Mouse (Mus musculus) hindbrain, postnatal 0 days (tissue): ENCODE measurements around the gene Nav3. TPM values are rescaled to one million over a fixed set of nuclear protein-coding genes. Genes with fewer than 3 reads are reported as not detected.

Experiments used
- ATAC-seq: fragments of 200-750 bp; cut with Nextera tagmentation; 2 replicates; pipeline ENCODE4 v1.8.0; 2017; ENCODE audit warnings: mild to moderate bottlenecking, moderate TSS enrichment, moderate library complexity
- DNase-seq: peaks from one replicate; pipeline ENCODE4 v3.0.0-alpha.2; 2015; ENCODE audit warnings: low spot score
- H3K27ac ChIP-seq: fragments of 300-500 bp; sonication (generic); 2 replicates; pipeline ENCODE4 v1.5.1; 2014; ENCODE audit warnings: mild to moderate bottlenecking
- H3K27me3 ChIP-seq: fragments of 300-500 bp; sonication (generic); 2 replicates; pipeline ENCODE4 v1.6.1; 2014; ENCODE audit warnings: low read length, mixed read lengths; ENCODE audit not compliant: insufficient read depth
- H3K36me3 ChIP-seq: fragments of 300-500 bp; sonication (generic); 2 replicates; pipeline ENCODE4 v1.6.1; 2014; ENCODE audit warnings: low read length, mixed read lengths; ENCODE audit not compliant: insufficient read depth
- H3K4me1 ChIP-seq: fragments of 300-500 bp; sonication (generic); 2 replicates; pipeline ENCODE4 v1.6.1; 2014; ENCODE audit warnings: antibody characterized with exemption, low read length, mixed read lengths; ENCODE audit not compliant: insufficient read depth
- H3K4me2 ChIP-seq: fragments of 300-500 bp; sonication (generic); 2 replicates; pipeline ENCODE4 v1.6.1; 2014; ENCODE audit warnings: low read depth, mild to moderate bottlenecking, low read length, moderate library complexity, mixed read lengths
- H3K4me3 ChIP-seq: fragments of 300-500 bp; sonication (generic); 2 replicates; pipeline ENCODE4 v1.5.1; 2014; ENCODE audit warnings: low read length
- H3K9ac ChIP-seq: fragments of 300-500 bp; sonication (generic); replicated peaks from 2 replicates; pipeline ENCODE4 v1.6.1; 2014; ENCODE audit warnings: mild to moderate bottlenecking, low read length, moderate library complexity, mixed read lengths
- H3K9me3 ChIP-seq: fragments of 300-500 bp; sonication (generic); 2 replicates; pipeline ENCODE4 v1.6.1; 2016; ENCODE audit warnings: low read length, mixed read lengths
- CTCF ChIP-seq: IDR thresholded peaks from 2 replicates; pipeline ENCODE4 v1.5.1; 2016; ENCODE audit warnings: antibody characterized with exemption, control low read depth, low read depth
- WGBS: fragments of 180-500 bp; shearing (Covaris S2); extraction: QIAGEN DNeasy Blood & Tissue Kit; methylation state at CpG from one replicate; pipeline ENCODE4 v1.1.7; 2014; 5-methylcytosine and 5-hydroxymethylcytosine counted together
- polyA plus RNA-seq: library from polyadenylated mRNA; unstranded; fragments of >200 nt; fragmentation: Nextera tagmentation; extraction: Ambion mirVana; gene quantifications from 2 replicates; pipeline ENCODE4 v1.2.1, GENCODE M21; 2015
- total RNA-seq: library from RNA; depleted of rRNA; stranded (reverse); fragments of >200 nt; gene quantifications from 2 replicates; pipeline ENCODE4 v1.2.3, GENCODE M21; 2014

Nav3 gene
- total and polyA plus RNA-seq, 2 experiments from 2014 or later = 18.2 to 98.1 TPM

- Histone ChIP-seq H3K4me1 (no peaks in the 10 kb centered on the region), H3K27ac (no peak overlapping the region), H3K9me3 (no peaks in the 10 kb centered on the region), H3K4me2 (no peak overlapping the region), H3K4me3 (no peak overlapping the region), H3K27me3 (no peaks in the 10 kb centered on the region), H3K36me3 (no peaks in the 10 kb centered on the region), H3K9ac (no peak overlapping the region)
- WGBS = 100% methylated on average over 1 of the region's 1 CpGs
- DNase-seq (no peak), ATAC-seq (no peak)
- TF ChIP-seq CTCF = no peak
Measured at GRCm38 (mm10) chr10:109904841-109905240, 551.2 kb downstream of the Nav3 start.

GRCm38 (mm10) chr10:109903701-109904555, 552.1 kb downstream of the Nav3 start:
- Histone ChIP-seq H3K4me2 (peak overlapping the region; percentile 19), H3K4me3 (no peak overlapping the region), H3K36me3 (no peaks in the 10 kb centered on the region), H3K9me3 (no peaks in the 10 kb centered on the region), H3K9ac (no peak overlapping the region), H3K4me1 (no peaks in the 10 kb centered on the region), H3K27me3 (no peaks in the 10 kb centered on the region), H3K27ac (no peak overlapping the region)
- DNase-seq (no peak), ATAC-seq (no peak)
- 68% methylated on average over 17 of the region's 17 CpGs for WGBS
- TF ChIP-seq CTCF = no peak

- Histone ChIP-seq H3K9ac (no peak overlapping the region), H3K27ac (no peak overlapping the region), H3K4me2 (no peak overlapping the region), H3K9me3 (no peaks in the 10 kb centered on the region), H3K27me3 (no peaks in the 10 kb centered on the region), H3K36me3 (no peaks in the 10 kb centered on the region), H3K4me3 (no peak overlapping the region), H3K4me1 (no peaks in the 10 kb centered on the region)
- ATAC-seq (no peak), DNase-seq (no peak)
- WGBS = 63% methylated on average over 4 of the region's 4 CpGs
- TF ChIP-seq CTCF = no peak
Measured at GRCm38 (mm10) chr10:109903241-109903640, 552.8 kb downstream of the Nav3 start.

GRCm38 (mm10) chr10:109889171-109889475, 566.9 kb downstream of the Nav3 start:
- no peak overlapping the region for H3K4me3 ChIP-seq
- no peak overlapping the region for H3K27ac ChIP-seq
- no peaks in the 10 kb centered on the region for H3K27me3 ChIP-seq
- WGBS = 66% methylated on average over 3 of the region's 3 CpGs
- H3K9me3 ChIP-seq = no peaks in the 10 kb centered on the region
- ATAC-seq (no peak), DNase-seq (no peak)
- H3K36me3 ChIP-seq = no peaks in the 10 kb centered on the region
- H3K4me1 ChIP-seq = no peaks in the 10 kb centered on the region
- no peak overlapping the region for H3K9ac ChIP-seq
- H3K4me2 ChIP-seq = no peak overlapping the region
- no peak for TF ChIP-seq CTCF

GRCm38 (mm10) chr10:109888355-109889170, 567.4 kb downstream of the Nav3 start:
- DNase-seq (peak; percentile 22), ATAC-seq (peak; percentile 56; the same call in 1 of the 2 replicates)
- no peaks in the 10 kb centered on the region for H3K27me3 ChIP-seq
- no peak for TF ChIP-seq CTCF
- no peak overlapping the region for H3K9ac ChIP-seq
- 59% methylated on average over 11 of the region's 11 CpGs for WGBS
- no peaks in the 10 kb centered on the region for H3K4me1 ChIP-seq
- no peaks in the 10 kb centered on the region for H3K9me3 ChIP-seq
- no peak overlapping the region for H3K4me3 ChIP-seq
- no peak overlapping the region for H3K27ac ChIP-seq
- H3K36me3 ChIP-seq = no peaks in the 10 kb centered on the region
- H3K4me2 ChIP-seq = no peak overlapping the region

- H3K4me3 ChIP-seq = no peak overlapping the region
- H3K36me3 ChIP-seq = no peaks in the 10 kb centered on the region
- H3K27me3 ChIP-seq = no peaks in the 10 kb centered on the region
- TF ChIP-seq CTCF = no peak
- H3K27ac ChIP-seq = no peak overlapping the region
- ATAC-seq (no peak), DNase-seq (no peak)
- 90% methylated on average over 3 of the region's 3 CpGs for WGBS
- H3K9me3 ChIP-seq = no peaks in the 10 kb centered on the region
- H3K4me2 ChIP-seq = no peak overlapping the region
- no peaks in the 10 kb centered on the region for H3K4me1 ChIP-seq
- H3K9ac ChIP-seq = no peak overlapping the region
Measured at GRCm38 (mm10) chr10:109887160-109887559, 568.8 kb downstream of the Nav3 start.
